Mouse (Mus musculus) left cerebral cortex, adult 9 months (tissue): ENCODE measurements around the gene Dst.
A peak's percentile ranks its signal among the peaks of the same experiment; 100 is the strongest.

Source experiments
- DNase-seq, 2 experiments: peaks; one replicate each; pipeline ENCODE4 v3.0.0; 2022; ENCODE audit warnings: low spot score in 2 of 2

Gene Dst

GRCm38 (mm10) chr1:34128796-34129195, 220.8 kb downstream of the Dst start:
- no peak for DNase-seq

GRCm38 (mm10) chr1:34129691-34130090, 221.7 kb downstream of the Dst start:
- no peak for DNase-seq

- no peak for DNase-seq
Measured at GRCm38 (mm10) chr1:34130804-34131203, 222.8 kb downstream of the Dst start.

GRCm38 (mm10) chr1:34132875-34133274, 224.8 kb downstream of the Dst start:
- DNase-seq, result no peak

GRCm38 (mm10) chr1:34135535-34135934, 227.5 kb downstream of the Dst start:
- DNase-seq, result no peak

GRCm38 (mm10) chr1:34139191-34139853, 231.3 kb downstream of the Dst start:
- DNase-seq, result no peak

GRCm38 (mm10) chr1:34139871-34140471, 231.9 kb downstream of the Dst start:
- DNase-seq, result no peak

- DNase-seq, result no peak
Measured at GRCm38 (mm10) chr1:34140686-34141085, 232.7 kb downstream of the Dst start.

- DNase-seq, result peak in 1 of 2 experiments; percentile 37
Measured at GRCm38 (mm10) chr1:34142951-34143580, 235.0 kb downstream of the Dst start.

GRCm38 (mm10) chr1:34144826-34145225, 236.8 kb downstream of the Dst start:
- DNase-seq, result no peak

GRCm38 (mm10) chr1:34148039-34148438, 240.0 kb downstream of the Dst start:
- DNase-seq, result no peak

- no peak for DNase-seq
Measured at GRCm38 (mm10) chr1:34150416-34151093, 242.5 kb downstream of the Dst start.

- no peak for DNase-seq
Measured at GRCm38 (mm10) chr1:34152683-34153082, 244.7 kb downstream of the Dst start.

GRCm38 (mm10) chr1:34156058-34156457, 248.0 kb downstream of the Dst start:
- no peak for DNase-seq

GRCm38 (mm10) chr1:34157702-34158101, 249.7 kb downstream of the Dst start:
- DNase-seq, result no peak

- DNase-seq, result no peak
Measured at GRCm38 (mm10) chr1:34158822-34159221, 250.8 kb downstream of the Dst start.

- no peak for DNase-seq
Measured at GRCm38 (mm10) chr1:34159898-34160297, 251.9 kb downstream of the Dst start.

- DNase-seq, result peak in 1 of 2 experiments; percentile 93
Measured at GRCm38 (mm10) chr1:34164616-34165295, 256.7 kb downstream of the Dst start.

GRCm38 (mm10) chr1:34165926-34166325, 257.9 kb downstream of the Dst start:
- no peak for DNase-seq

GRCm38 (mm10) chr1:34167151-34168057, 259.4 kb downstream of the Dst start:
- no peak for DNase-seq

GRCm38 (mm10) chr1:34169086-34169485, 261.1 kb downstream of the Dst start:
- no peak for DNase-seq
